12 mouse cellular contexts compared by ENCODE assay signal in the genomic region with DNA sequence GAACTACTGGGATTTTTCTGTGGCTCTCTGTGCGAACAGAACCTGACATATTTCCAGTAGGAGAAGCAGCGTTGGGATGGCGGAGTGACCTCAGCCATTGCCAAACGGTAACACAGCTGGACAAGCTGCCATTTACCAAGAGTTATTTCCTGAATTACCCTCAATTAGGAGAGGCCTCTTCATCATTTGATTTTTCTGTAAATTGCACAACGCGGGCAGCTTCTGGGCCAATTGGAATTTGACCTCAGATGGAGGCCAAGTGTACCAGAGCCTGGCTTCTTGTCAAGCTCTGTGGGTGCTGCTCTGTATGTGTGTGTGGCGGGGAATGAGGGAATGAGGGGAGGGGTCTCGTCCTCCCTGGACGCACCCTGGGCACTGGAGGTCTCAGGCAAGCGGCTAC.
DNase-seq lines count a peak whose midpoint lies in the region; ATAC-seq lines count a peak whose summit lies in the region.
"Had no signal": no experiment of that assay in that cellular context is flagged by ENCODE, and none has a peak within 500 bp of the region (broad histone marks: within the 10 kb centered on the region; RNA-seq: fewer than 3 reads in every experiment).

No protein-coding gene starts in this region.

- WGBS in hindbrain, embryonic 13.5 days = 73% methylated on average over 10 of the region's 10 CpGs
- 68% methylated on average over 10 of the region's 10 CpGs for WGBS in hindbrain, embryonic 16.5 days
- WGBS in embryonic facial prominence, embryonic 10.5 days = 64% methylated on average over 10 of the region's 10 CpGs

- H3K27me3 ChIP-seq in hindbrain, embryonic 13.5 days = no peaks in the 10 kb centered on the region
- H3K27me3 ChIP-seq in hindbrain, embryonic 16.5 days (replicated peaks; ENCODE audit: control insufficient read depth, insufficient read depth, low read length) = no peaks in the 10 kb centered on the region
- no peaks in the 10 kb centered on the region; the same call in 1 of the 2 replicates for H3K27me3 ChIP-seq in embryonic facial prominence, embryonic 10.5 days (replicated peaks; ENCODE audit: low read depth, poor library complexity, severe bottlenecking)
- H3K27me3 ChIP-seq: heart, embryonic 15.5 days had no signal

- intact Hi-C loops in gastrocnemius, postnatal 14 days (cut with DNase I; ENCODE audit: low total_unique reads) = no loop called here

- H3K4me3 ChIP-seq in hindbrain, embryonic 13.5 days = no peak overlapping the region
- H3K4me3 ChIP-seq in hindbrain, embryonic 16.5 days (ENCODE audit: low read length) = no peak overlapping the region
- no peak overlapping the region for H3K4me3 ChIP-seq in embryonic facial prominence, embryonic 10.5 days
- H3K4me3 ChIP-seq: heart, embryonic 15.5 days had no signal

- H3K36me3 ChIP-seq in hindbrain, embryonic 13.5 days = no peaks in the 10 kb centered on the region
- no peaks in the 10 kb centered on the region for H3K36me3 ChIP-seq in hindbrain, embryonic 16.5 days (ENCODE audit: control insufficient read depth, insufficient read depth, low read length)
- H3K36me3 ChIP-seq in embryonic facial prominence, embryonic 10.5 days (replicated peaks) = no peaks in the 10 kb centered on the region
- H3K36me3 ChIP-seq: heart, embryonic 15.5 days had no signal

- H3K4me1 ChIP-seq in hindbrain, embryonic 13.5 days (replicated peaks) = peaks cover 56% of the 10 kb centered on the region
- peaks cover 14% of the 10 kb centered on the region for H3K4me1 ChIP-seq in hindbrain, embryonic 16.5 days (ENCODE audit: control insufficient read depth, insufficient read depth, low read depth, low read length)
- peaks cover 94% of the 10 kb centered on the region for H3K4me1 ChIP-seq in embryonic facial prominence, embryonic 10.5 days

- ATAC-seq in hindbrain, embryonic 13.5 days (ENCODE audit: low FRiP score) = no peak
- no peak for ATAC-seq in hindbrain, embryonic 16.5 days
- ATAC-seq: midbrain, embryonic 16.5 days had no signal

- H3K9me3 ChIP-seq in hindbrain, embryonic 13.5 days = no peaks in the 10 kb centered on the region
- no peaks in the 10 kb centered on the region for H3K9me3 ChIP-seq in hindbrain, embryonic 16.5 days (ENCODE audit: control insufficient read depth, low read length)
- no peaks in the 10 kb centered on the region for H3K9me3 ChIP-seq in embryonic facial prominence, embryonic 10.5 days
- H3K9me3 ChIP-seq: heart, embryonic 15.5 days had no signal

- H3K9ac ChIP-seq in hindbrain, embryonic 13.5 days = no peak overlapping the region; the same call in 1 of the 2 replicates
- no peak overlapping the region for H3K9ac ChIP-seq in hindbrain, embryonic 16.5 days (ENCODE audit: low read depth, low read length)
- H3K9ac ChIP-seq: heart, embryonic 15.5 days; lung, embryonic 14.5 days had no signal

- DNase-seq in MN1 (ENCODE audit: low spot score) = peak; percentile 23
- DNase-seq in embryonic facial prominence, embryonic 10.5 days (ENCODE audit: low spot score) = no peak
- peak; percentile 76 to 78 for DNase-seq in kidney, postnatal 36 days
- no peak for DNase-seq in layer of hippocampus, postnatal 36 days
- DNase-seq in left cerebral cortex, adult 9 months (ENCODE audit: low spot score in 2 of 2) = no peak
- DNase-seq in gastrocnemius, postnatal 14 days = no peak
- DNase-seq: cerebellum, postnatal 36 days; lung, embryonic 14.5 days had no signal

- peak overlapping the region; percentile 68; the same call in 1 of the 2 replicates for H3K27ac ChIP-seq in hindbrain, embryonic 13.5 days
- no peak overlapping the region for H3K27ac ChIP-seq in hindbrain, embryonic 16.5 days (ENCODE audit: low read depth, low read length)
- 0 out of 2 replicates have a peak overlapping the region, but pooled peaks have one; percentile 54 for H3K27ac ChIP-seq in embryonic facial prominence, embryonic 10.5 days (replicated peaks)
- H3K27ac ChIP-seq: heart, embryonic 15.5 days had no signal

- H3K4me2 ChIP-seq in hindbrain, embryonic 13.5 days = no peak overlapping the region
- no peak overlapping the region for H3K4me2 ChIP-seq in hindbrain, embryonic 16.5 days (ENCODE audit: low read length)
- H3K4me2 ChIP-seq: heart, embryonic 15.5 days; lung, embryonic 14.5 days had no signal

Comparison
In these comparisons a context has a peak if more than half of its experiments do, and no peak if none do; other contexts are left out.
1. DNase-seq: peak in MN1 (single experiment) and kidney, postnatal 36 days (2 of 2); none in embryonic facial prominence, embryonic 10.5 days (single experiment), layer of hippocampus, postnatal 36 days (0 of 2), left cerebral cortex, adult 9 months (0 of 2) and gastrocnemius, postnatal 14 days (single experiment).